Mouse (Mus musculus) macrophage (primary cell): ENCODE measurements around the gene Bcl2l13. TPM values are rescaled to one million over a fixed set of nuclear protein-coding genes. Genes with fewer than 3 reads are reported as not detected.
A peak's percentile ranks its signal among the peaks of the same experiment; 100 is the strongest.
"Not testable (repeated sequence)": the region's sequence is repeated elsewhere in the genome, so short reads cannot be mapped to it uniquely, and the experiment has no call there.

ENCODE experiments used
- H3K27ac ChIP-seq: fragments of 350-480 bp; formaldehyde crosslinking; 2 replicates; pipeline ENCODE4 v1.9.0; 2021
- H3K36me3 ChIP-seq: fragments of 350-480 bp; formaldehyde crosslinking; 2 replicates; pipeline ENCODE4 v1.9.0; 2021; ENCODE audit errors: inconsistent target
- H3K4me3 ChIP-seq: fragments of 350-480 bp; formaldehyde crosslinking; 2 replicates; pipeline ENCODE4 v1.9.0; 2021; ENCODE audit errors: inconsistent target
- H3K79me2 ChIP-seq: fragments of 350-480 bp; formaldehyde crosslinking; 2 replicates; pipeline ENCODE4 v1.9.0; 2021; ENCODE audit errors: inconsistent target
- WGBS: methylation state at CpG from one replicate; pipeline ENCODE4 v1.1.7; 2026; ENCODE audit warnings: inconsistent platforms; ENCODE audit not compliant: missing documents; 5-methylcytosine and 5-hydroxymethylcytosine counted together
- polyA plus RNA-seq: library from polyadenylated mRNA; stranded (reverse); fragments of 250-400 nt; gene quantifications from 3 replicates; pipeline ENCODE4 v1.2.4, GENCODE M21; 2018; ENCODE audit warnings: inconsistent platforms

Bcl2l13 gene
- polyA plus RNA-seq, 1 experiment from 2014 or later: 12.7 TPM

GRCm38 (mm10) chr6:120901776-120902645 lies 66.0 kb downstream of the Bcl2l13 start:
- Histone ChIP-seq H3K36me3 (peaks cover 9% of the 10 kb centered on the region; the same call in 1 of the 2 replicates), H3K79me2 (peaks cover 81% of the 10 kb centered on the region), H3K27ac (peak overlapping the region; percentile 90), H3K4me3 (no peak overlapping the region)
- WGBS: 40% methylated on average over 14 of the region's 14 CpGs

- no peak overlapping the region for H3K27ac ChIP-seq
- 61% methylated on average over 5 of the region's 5 CpGs for WGBS
- H3K79me2 ChIP-seq: peaks cover 90% of the 10 kb centered on the region
Measured at GRCm38 (mm10) chr6:120903450-120903912, 67.5 kb downstream of the Bcl2l13 start.

DNA sequence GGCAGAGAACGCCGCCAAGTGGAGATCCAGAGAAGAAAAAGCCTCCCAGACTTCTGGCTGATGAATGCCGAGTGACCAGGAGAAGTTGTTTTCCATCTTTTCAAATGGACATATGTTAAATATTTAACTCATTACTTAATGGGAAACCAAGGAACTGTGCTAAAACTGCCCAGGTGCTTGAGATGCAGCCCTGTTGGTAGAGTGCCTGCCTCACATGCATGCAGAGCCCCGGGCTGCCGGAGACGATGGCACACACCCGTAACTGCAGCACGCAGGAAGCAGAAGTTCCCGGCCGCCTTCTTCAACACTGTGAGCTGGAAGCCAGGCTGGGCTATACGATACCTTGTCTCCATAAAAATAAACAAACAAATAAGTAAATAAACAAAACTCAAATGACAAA lies 67.9 kb downstream of the Bcl2l13 start:
- H3K4me3 ChIP-seq: no peak overlapping the region
- peaks cover 90% of the 10 kb centered on the region for H3K79me2 ChIP-seq
- 75% methylated on average over 11 of the region's 11 CpGs for WGBS
- no peaks in the 10 kb centered on the region; the same call in 1 of the 2 replicates for H3K36me3 ChIP-seq
- H3K27ac ChIP-seq: no peak overlapping the region

More at GRCm38 (mm10) chr6:120903450-120903912, 67.5 kb downstream of the Bcl2l13 start:
- Histone ChIP-seq H3K4me3 (no peak overlapping the region), H3K36me3 (no peaks in the 10 kb centered on the region; the same call in 1 of the 2 replicates)

- Histone ChIP-seq H3K36me3 (no peaks in the 10 kb centered on the region), H3K79me2 (peaks cover 90% of the 10 kb centered on the region), H3K27ac (no peak overlapping the region), H3K4me3 (no peak overlapping the region)
- WGBS: 92% methylated on average over 5 of the region's 5 CpGs
Measured at GRCm38 (mm10) chr6:120905111-120905510, 69.1 kb downstream of the Bcl2l13 start.

DNA sequence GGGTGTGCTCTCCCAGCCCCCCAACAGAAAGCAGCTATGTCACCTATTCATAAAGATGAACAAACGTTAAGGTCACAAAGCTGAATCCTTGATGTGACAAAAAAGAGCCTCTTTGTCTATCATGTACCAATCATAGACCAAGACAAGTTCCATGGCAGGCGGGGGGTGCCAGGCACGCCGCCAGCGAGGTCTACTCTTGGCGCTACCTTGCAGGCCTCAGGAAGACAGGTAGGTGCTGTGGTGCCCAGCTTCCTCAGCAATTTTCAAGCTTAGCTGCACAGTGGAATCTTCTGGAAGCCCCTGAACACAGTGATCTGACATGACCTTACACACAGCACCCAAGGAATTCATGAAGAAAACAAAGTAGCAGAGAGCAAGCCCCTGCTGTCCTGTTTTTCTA lies 70.5 kb downstream of the Bcl2l13 start:
- whole genome bisulfite sequencing: 92% methylated on average over 6 of the region's 6 CpGs
- no peak overlapping the region for H3K27ac ChIP-seq
- H3K79me2 ChIP-seq: peaks cover 90% of the 10 kb centered on the region
- H3K36me3 ChIP-seq: no peaks in the 10 kb centered on the region
- no peak overlapping the region for H3K4me3 ChIP-seq

DNA sequence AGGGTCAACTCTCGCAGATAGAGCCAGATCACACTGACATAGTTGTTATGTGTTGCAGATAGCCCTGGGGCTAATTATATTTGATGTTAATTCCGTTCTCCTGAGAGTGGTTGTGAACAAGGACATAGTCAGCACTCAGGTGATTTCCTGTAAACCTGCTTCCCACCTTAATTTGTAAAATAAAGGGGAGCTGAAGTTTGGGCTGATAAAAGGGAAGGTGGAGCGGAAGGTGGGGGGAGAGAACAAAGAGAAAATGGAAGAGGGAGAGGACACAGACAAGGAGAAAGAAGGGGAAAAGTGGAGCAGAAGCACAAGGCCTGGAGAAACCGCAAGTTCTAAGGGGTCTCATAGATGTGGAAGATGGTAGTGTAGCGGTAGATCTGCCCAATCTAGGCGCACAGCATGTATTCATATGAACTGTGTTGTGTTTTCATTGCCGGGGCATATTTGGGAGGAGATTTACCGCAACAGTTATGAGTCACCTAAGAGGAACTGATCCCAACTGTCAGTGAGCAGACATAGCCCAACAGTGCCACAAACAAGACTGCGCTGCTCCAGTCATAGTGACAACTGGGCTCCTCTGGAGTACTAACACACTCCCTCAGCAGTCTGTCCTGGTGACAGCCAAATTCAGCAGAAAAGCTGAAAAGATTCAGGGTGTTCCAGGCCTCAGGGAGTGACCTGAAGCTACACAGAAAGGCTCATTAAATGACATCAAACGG lies 72.0 kb downstream of the Bcl2l13 start:
- not testable (repeated sequence) for H3K4me3 ChIP-seq, H3K36me3 ChIP-seq
- Histone ChIP-seq H3K79me2 (peaks cover 96% of the 10 kb centered on the region), H3K27ac (peak overlapping the region; percentile 46)
- WGBS: 40% methylated on average over 8 of the region's 10 CpGs

DNA sequence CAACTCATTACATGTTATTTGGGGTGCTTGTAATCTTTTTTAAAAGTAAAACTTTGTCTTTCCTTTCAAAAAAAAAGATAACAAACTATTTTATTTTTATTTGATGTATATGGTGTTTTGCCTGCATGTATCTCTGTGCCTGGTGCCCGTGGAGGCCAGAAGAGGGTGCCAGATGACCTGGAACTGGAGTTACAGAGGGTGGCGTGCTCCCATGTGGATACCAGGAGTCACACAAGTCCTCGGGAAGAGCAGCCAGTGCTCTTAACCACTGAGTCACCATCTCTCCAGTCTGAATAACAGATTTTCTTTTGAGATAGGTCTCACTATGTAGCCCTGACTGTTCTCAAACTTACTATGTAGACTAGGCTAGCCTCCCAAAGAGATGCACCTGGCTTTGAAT lies 73.5 kb downstream of the Bcl2l13 start:
- Histone ChIP-seq H3K4me3 (no peak overlapping the region), H3K79me2 (peaks cover 96% of the 10 kb centered on the region), H3K27ac (no peak overlapping the region), H3K36me3 (no peaks in the 10 kb centered on the region)
- WGBS: 95% methylated on average over 3 of the region's 3 CpGs

GRCm38 (mm10) chr6:120911213-120912007 lies 75.4 kb downstream of the Bcl2l13 start:
- WGBS: 43% methylated on average over 12 of the region's 13 CpGs
- no peaks in the 10 kb centered on the region for H3K36me3 ChIP-seq
- H3K79me2 ChIP-seq: peaks cover 94% of the 10 kb centered on the region
- H3K4me3 ChIP-seq: no peak overlapping the region
- peak overlapping the region; percentile 93 for H3K27ac ChIP-seq

GRCm38 (mm10) chr6:120912931-120913330 lies 76.9 kb downstream of the Bcl2l13 start:
- no peaks in the 10 kb centered on the region for H3K36me3 ChIP-seq
- H3K4me3 ChIP-seq: no peak overlapping the region
- H3K79me2 ChIP-seq: peaks cover 79% of the 10 kb centered on the region
- 23% methylated on average over 2 of the region's 2 CpGs for WGBS
- H3K27ac ChIP-seq: peak overlapping the region; percentile 93

- H3K27ac ChIP-seq: peak overlapping the region; percentile 93
- H3K79me2 ChIP-seq: peaks cover 74% of the 10 kb centered on the region
- no peaks in the 10 kb centered on the region for H3K36me3 ChIP-seq
- no peak overlapping the region for H3K4me3 ChIP-seq
- WGBS: 65% methylated on average over 8 of the region's 8 CpGs
Measured at GRCm38 (mm10) chr6:120913783-120914182, 77.8 kb downstream of the Bcl2l13 start.

- WGBS: 8% methylated on average over 4 of the region's 4 CpGs
Measured at GRCm38 (mm10) chr6:120914533-120914910, 78.5 kb downstream of the Bcl2l13 start.

DNA sequence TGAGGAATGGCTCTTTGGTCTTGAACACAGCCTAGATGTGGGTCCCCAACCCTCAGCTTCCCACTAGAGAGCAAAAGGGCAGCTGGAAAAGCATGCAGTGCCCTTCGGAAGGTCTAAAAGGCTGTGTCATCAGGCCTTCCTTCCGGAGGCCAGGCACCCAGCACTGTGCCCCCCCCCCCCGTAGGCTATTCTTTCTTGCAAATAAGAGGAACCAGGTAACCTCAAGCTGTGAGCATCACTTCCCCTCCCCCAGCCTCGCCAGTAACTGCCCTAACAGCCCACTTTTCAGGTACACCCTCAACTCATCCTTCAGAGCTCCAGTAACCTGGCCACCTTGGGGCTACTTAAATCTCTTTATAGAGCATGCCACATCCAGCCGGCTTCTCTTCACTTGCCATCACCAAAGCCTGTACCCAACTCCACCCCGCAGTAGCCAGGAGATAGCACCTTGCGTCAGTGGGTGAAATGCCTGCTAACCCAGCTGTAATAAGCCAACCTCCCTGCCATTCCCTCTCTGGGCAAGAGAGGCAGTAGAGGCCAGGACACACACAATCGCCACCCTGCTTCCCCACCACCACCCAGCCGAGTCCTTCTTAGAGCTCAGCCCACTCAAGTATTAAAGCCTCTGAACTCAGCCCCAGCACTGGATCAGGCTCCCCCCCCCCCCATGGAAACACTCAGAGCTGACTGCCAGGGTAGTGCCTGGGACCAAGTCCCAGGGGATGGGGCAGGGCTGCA lies 79.1 kb downstream of the Bcl2l13 start:
- 2% methylated on average over 9 of the region's 9 CpGs for WGBS
- H3K27ac ChIP-seq: peak overlapping the region; percentile 93
- peak overlapping the region; percentile 68 for H3K4me3 ChIP-seq
- H3K36me3 ChIP-seq: no peaks in the 10 kb centered on the region
- H3K79me2 ChIP-seq: peaks cover 62% of the 10 kb centered on the region

More at GRCm38 (mm10) chr6:120914533-120914910, 78.5 kb downstream of the Bcl2l13 start:
- peaks cover 68% of the 10 kb centered on the region for H3K79me2 ChIP-seq
- H3K27ac ChIP-seq: peak overlapping the region; percentile 93
- H3K4me3 ChIP-seq: peak overlapping the region; percentile 68
- H3K36me3 ChIP-seq: no peaks in the 10 kb centered on the region

GRCm38 (mm10) chr6:120915649-120915975 lies 79.6 kb downstream of the Bcl2l13 start:
- H3K36me3 ChIP-seq: no peaks in the 10 kb centered on the region
- H3K4me3 ChIP-seq: peak overlapping the region; percentile 68
- H3K27ac ChIP-seq: peak overlapping the region; percentile 93
- peaks cover 57% of the 10 kb centered on the region for H3K79me2 ChIP-seq
- WGBS: 25% methylated on average over 2 of the region's 2 CpGs
